15 mouse cellular contexts compared by ENCODE assay signal in the genomic region with DNA sequence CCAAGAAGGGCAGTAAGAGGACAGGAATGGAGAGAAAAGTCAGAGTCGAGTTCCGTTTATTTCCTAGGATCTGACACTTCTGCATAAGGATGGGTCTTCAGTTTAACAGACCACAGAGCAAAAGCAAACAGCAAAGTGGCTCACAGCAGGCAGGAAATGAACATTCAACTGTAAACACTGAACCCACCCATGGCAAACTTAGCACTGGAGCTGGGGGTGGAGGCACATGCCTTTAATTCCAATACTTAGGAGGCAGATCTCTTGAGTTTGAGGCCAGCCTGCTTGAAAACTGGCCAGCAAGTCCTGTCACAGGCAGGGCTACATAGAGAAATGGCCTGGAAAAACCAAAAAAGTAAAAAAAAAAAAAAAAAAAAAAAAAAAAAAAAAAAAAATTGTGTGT. TPM values are rescaled to one million over a fixed set of nuclear protein-coding genes. Genes with fewer than 3 reads are reported as not detected.
DNase-seq lines count a peak whose midpoint lies in the region; ATAC-seq and TF ChIP-seq lines count a peak whose summit lies in the region.
"Had no signal": no experiment of that assay in that cellular context is flagged by ENCODE, and none has a peak within 500 bp of the region (broad histone marks: within the 10 kb centered on the region; RNA-seq: fewer than 3 reads in every experiment).

No protein-coding gene starts in this region.

- DNase-seq in hindbrain, embryonic 14.5 days (ENCODE audit: low spot score) = no peak
- no peak for DNase-seq in liver, embryonic 13.5 days
- DNase-seq in lung, postnatal 0 days (ENCODE audit: low spot score) = peak; percentile 21
- no peak for DNase-seq in stomach, postnatal 0 days (ENCODE audit: low spot score)
- DNase-seq in gastrocnemius, postnatal 10 days = no peak
- DNase-seq in adrenal gland, adult 18-20 months (ENCODE audit: low spot score in 2 of 2) = no peak
- no peak for DNase-seq in frontal cortex, adult 2 months (ENCODE audit: extremely low spot score in 1 of 2, low spot score in 1 of 2)
- DNase-seq: cerebellum, adult 11-12 months; gastrocnemius, postnatal 36 days; kidney, adult 2 months had no signal

- no peaks in the 10 kb centered on the region for H3K9me3 ChIP-seq in hindbrain, embryonic 13.5 days
- no peaks in the 10 kb centered on the region for H3K9me3 ChIP-seq in hindbrain, embryonic 14.5 days (ENCODE audit: control insufficient read depth, low read length)
- no peaks in the 10 kb centered on the region for H3K9me3 ChIP-seq in liver, embryonic 13.5 days (replicated peaks)
- H3K9me3 ChIP-seq in lung, postnatal 0 days (ENCODE audit: low read length) = no peaks in the 10 kb centered on the region
- H3K9me3 ChIP-seq in stomach, postnatal 0 days (ENCODE audit: control insufficient read depth, low read length) = no peaks in the 10 kb centered on the region
- H3K9me3 ChIP-seq: G1E; limb, embryonic 12.5 days had no signal

- peaks cover 11% of the 10 kb centered on the region for H3K4me1 ChIP-seq in hindbrain, embryonic 13.5 days (replicated peaks)
- H3K4me1 ChIP-seq in hindbrain, embryonic 14.5 days (replicated peaks; ENCODE audit: control insufficient read depth, insufficient read depth, low read length) = peaks cover 11% of the 10 kb centered on the region
- H3K4me1 ChIP-seq in liver, embryonic 13.5 days (replicated peaks) = peaks cover 28% of the 10 kb centered on the region
- peaks cover 4% of the 10 kb centered on the region; the same call in 1 of the 2 replicates for H3K4me1 ChIP-seq in lung, postnatal 0 days (ENCODE audit: insufficient read depth, low read depth, low read length)
- peaks cover 3% of the 10 kb centered on the region; the same call in 1 of the 2 replicates for H3K4me1 ChIP-seq in stomach, postnatal 0 days (replicated peaks; ENCODE audit: control insufficient read depth, insufficient read depth)

- H3K4me2 ChIP-seq in hindbrain, embryonic 13.5 days = no peak overlapping the region
- H3K4me2 ChIP-seq in hindbrain, embryonic 14.5 days (replicated peaks) = no peak overlapping the region
- peak overlapping the region; percentile 29; the same call in 1 of the 2 replicates for H3K4me2 ChIP-seq in liver, embryonic 13.5 days
- H3K4me2 ChIP-seq in lung, postnatal 0 days (replicated peaks; ENCODE audit: low read depth, low read length) = 0 out of 2 replicates have a peak overlapping the region, but pooled peaks have one; percentile 8
- H3K4me2 ChIP-seq in stomach, postnatal 0 days (replicated peaks; ENCODE audit: low read depth) = no peak overlapping the region
- H3K4me2 ChIP-seq: limb, embryonic 12.5 days had no signal

- peak overlapping the region; percentile 35; the same call in 1 of the 2 replicates for H3K9ac ChIP-seq in hindbrain, embryonic 13.5 days
- H3K9ac ChIP-seq in hindbrain, embryonic 14.5 days = no peak overlapping the region
- 0 out of 2 replicates have a peak overlapping the region, but pooled peaks have one; percentile 16 for H3K9ac ChIP-seq in liver, embryonic 13.5 days
- no peak overlapping the region; the same call in 1 of the 2 replicates for H3K9ac ChIP-seq in lung, postnatal 0 days (replicated peaks; ENCODE audit: low read depth)
- H3K9ac ChIP-seq in stomach, postnatal 0 days (ENCODE audit: low read length) = no peak overlapping the region
- H3K9ac ChIP-seq: limb, embryonic 12.5 days had no signal

- WGBS in hindbrain, embryonic 13.5 days = 69% methylated on average over 2 of the region's 2 CpGs
- WGBS in hindbrain, embryonic 14.5 days = 75% methylated on average over 2 of the region's 2 CpGs
- 50% methylated on average over 2 of the region's 2 CpGs for WGBS in liver, embryonic 13.5 days (ENCODE audit: insufficient replicate concordance)
- WGBS in lung, postnatal 0 days = 27% methylated on average over 2 of the region's 2 CpGs
- 23% methylated on average over 2 of the region's 2 CpGs for WGBS in stomach, postnatal 0 days

- no peak overlapping the region for H3K27ac ChIP-seq in hindbrain, embryonic 13.5 days
- no peak overlapping the region for H3K27ac ChIP-seq in hindbrain, embryonic 14.5 days
- H3K27ac ChIP-seq in liver, embryonic 13.5 days = peak overlapping the region; percentile 81
- peak overlapping the region; percentile 43 for H3K27ac ChIP-seq in lung, postnatal 0 days (ENCODE audit: low read length)
- 0 out of 2 replicates have a peak overlapping the region, but pooled peaks have one; percentile 18 for H3K27ac ChIP-seq in stomach, postnatal 0 days (replicated peaks)
- H3K27ac ChIP-seq: limb, embryonic 12.5 days had no signal

- no peak for ATAC-seq in hindbrain, embryonic 13.5 days (ENCODE audit: low FRiP score)
- ATAC-seq in hindbrain, embryonic 14.5 days (ENCODE audit: low FRiP score) = no peak
- no peak for ATAC-seq in liver, embryonic 13.5 days (ENCODE audit: low read depth)
- no peak for ATAC-seq in lung, postnatal 0 days
- no peak for ATAC-seq in stomach, postnatal 0 days (ENCODE audit: low FRiP score, low TSS enrichment)
- ATAC-seq: activated CD4-positive, CD25-positive, alpha-beta regulatory T cell, adult 4 months had no signal

- no peak overlapping the region for H3K4me3 ChIP-seq in hindbrain, embryonic 13.5 days
- H3K4me3 ChIP-seq in hindbrain, embryonic 14.5 days (replicated peaks; ENCODE audit: low read length) = no peak overlapping the region
- H3K4me3 ChIP-seq in liver, embryonic 13.5 days (replicated peaks) = peak overlapping the region; percentile 14; the same call in 1 of the 2 replicates
- no peak overlapping the region for H3K4me3 ChIP-seq in lung, postnatal 0 days (ENCODE audit: low read depth, low read length)
- no peak overlapping the region for H3K4me3 ChIP-seq in stomach, postnatal 0 days (ENCODE audit: low read depth, low read length)
- H3K4me3 ChIP-seq: limb, embryonic 12.5 days had no signal

- H3K27me3 ChIP-seq in hindbrain, embryonic 13.5 days = no peaks in the 10 kb centered on the region
- no peaks in the 10 kb centered on the region for H3K27me3 ChIP-seq in hindbrain, embryonic 14.5 days (ENCODE audit: control insufficient read depth, insufficient read depth, low read length)
- H3K27me3 ChIP-seq in liver, embryonic 13.5 days = no peaks in the 10 kb centered on the region
- H3K27me3 ChIP-seq in lung, postnatal 0 days (replicated peaks; ENCODE audit: insufficient read depth, low read length) = no peaks in the 10 kb centered on the region
- no peaks in the 10 kb centered on the region for H3K27me3 ChIP-seq in stomach, postnatal 0 days (ENCODE audit: control insufficient read depth, insufficient read depth, low read length)
- H3K27me3 ChIP-seq: limb, embryonic 12.5 days had no signal

- TF ChIP-seq EP300 in lung, postnatal 0 days (IDR thresholded peaks at IDR 0.05) = no peak
- no peak for TF ChIP-seq EP300 in stomach, postnatal 0 days (optimal IDR thresholded peaks at IDR 0.05)

- no peak for TF ChIP-seq CTCF in lung, postnatal 0 days (IDR thresholded peaks at IDR 0.05)
- TF ChIP-seq CTCF in stomach, postnatal 0 days (IDR thresholded peaks at IDR 0.05; ENCODE audit: low read depth) = no peak

- H3K36me3 ChIP-seq in hindbrain, embryonic 13.5 days = no peaks in the 10 kb centered on the region
- no peaks in the 10 kb centered on the region for H3K36me3 ChIP-seq in hindbrain, embryonic 14.5 days (replicated peaks; ENCODE audit: control insufficient read depth, insufficient read depth)
- H3K36me3 ChIP-seq in liver, embryonic 13.5 days = no peaks in the 10 kb centered on the region
- no peaks in the 10 kb centered on the region for H3K36me3 ChIP-seq in lung, postnatal 0 days (ENCODE audit: insufficient read depth, low read length)
- H3K36me3 ChIP-seq in stomach, postnatal 0 days (ENCODE audit: control insufficient read depth, insufficient read depth, low read length) = no peaks in the 10 kb centered on the region
- H3K36me3 ChIP-seq: limb, embryonic 12.5 days had no signal

RNA-seq across cellular contexts. Expression of a gene that starts 3.4 kb away (rescaled TPM):
- 15.8 and 17.2 TPM in 2 replicates for polyA plus RNA-seq in hindbrain, embryonic 13.5 days (2015; fragmentation: Nextera tagmentation; extraction: Ambion mirVana)
- polyA plus RNA-seq in hindbrain, embryonic 14.5 days (2014; fragmentation: Nextera tagmentation; extraction: Ambion mirVana) = 14.8 and 16.9 TPM in 2 replicates
- 14.0 and 14.3 TPM in 2 replicates for polyA plus RNA-seq in liver, embryonic 13.5 days (2015; fragmentation: Nextera tagmentation; extraction: Ambion mirVana)
- polyA plus RNA-seq in lung, postnatal 0 days (2015; fragmentation: Nextera tagmentation; extraction: Ambion mirVana) = 17.0 and 18.2 TPM in 2 replicates
- polyA plus RNA-seq in stomach, postnatal 0 days (2015; fragmentation: Nextera tagmentation; extraction: Ambion mirVana) = 25.2 and 27.2 TPM in 2 replicates
- total RNA-seq in gastrocnemius, postnatal 10 days (2021) = 1 to 10 TPM; 8.2 to 8.9 TPM
- 10 to 100 TPM in 1 of 2 experiments, 1 to 10 TPM in 1; 8.6 to 13.2 TPM for total RNA-seq in adrenal gland, adult 18-20 months (2021)
- 8.8 and 9.3 TPM in 2 replicates for polyA plus RNA-seq in frontal cortex, adult 2 months (2012; rRNA removed)

RNA-seq across cellular contexts. Expression of a gene that starts 18.7 kb away (rescaled TPM):
- 4.4 and 8.5 TPM in 2 replicates for polyA plus RNA-seq in hindbrain, embryonic 13.5 days (2015; fragmentation: Nextera tagmentation; extraction: Ambion mirVana)
- polyA plus RNA-seq in hindbrain, embryonic 14.5 days (2014; fragmentation: Nextera tagmentation; extraction: Ambion mirVana) = 6.6 and 10.8 TPM in 2 replicates
- 2.5 TPM in 2 replicates for polyA plus RNA-seq in liver, embryonic 13.5 days (2015; fragmentation: Nextera tagmentation; extraction: Ambion mirVana)
- 13.7 and 13.8 TPM in 2 replicates for polyA plus RNA-seq in lung, postnatal 0 days (2015; fragmentation: Nextera tagmentation; extraction: Ambion mirVana)
- 0.45 and 0.54 TPM in 2 replicates for polyA plus RNA-seq in stomach, postnatal 0 days (2015; fragmentation: Nextera tagmentation; extraction: Ambion mirVana)
- not detected for total RNA-seq in gastrocnemius, postnatal 10 days (2021)
- total RNA-seq in adrenal gland, adult 18-20 months (2021) = under 1 TPM in 1 of 2 experiments, not detected in 1; 0.83 TPM
- polyA plus RNA-seq in frontal cortex, adult 2 months (2012; rRNA removed) = 0.98 and 1.7 TPM in 2 replicates
- total RNA-seq: gastrocnemius, postnatal 36 days had no signal
- polyA plus RNA-seq: G1E; heart, embryonic 14.5 days had no signal

RNA-seq across cellular contexts. Expression of a gene that starts 40.4 kb away (rescaled TPM):
- polyA plus RNA-seq in hindbrain, embryonic 13.5 days (2015; fragmentation: Nextera tagmentation; extraction: Ambion mirVana) = 75.2 and 78.6 TPM in 2 replicates
- 73.5 and 77.2 TPM in 2 replicates for polyA plus RNA-seq in hindbrain, embryonic 14.5 days (2014; fragmentation: Nextera tagmentation; extraction: Ambion mirVana)
- 673 and 808 TPM in 2 replicates for polyA plus RNA-seq in liver, embryonic 13.5 days (2015; fragmentation: Nextera tagmentation; extraction: Ambion mirVana)
- polyA plus RNA-seq in lung, postnatal 0 days (2015; fragmentation: Nextera tagmentation; extraction: Ambion mirVana) = 528 and 617 TPM in 2 replicates
- polyA plus RNA-seq in stomach, postnatal 0 days (2015; fragmentation: Nextera tagmentation; extraction: Ambion mirVana) = 618 and 662 TPM in 2 replicates
- total RNA-seq in gastrocnemius, postnatal 10 days (2021) = 100 to 1,000 TPM; 133 to 155 TPM
- 100 to 1,000 TPM; 218 to 286 TPM for total RNA-seq in adrenal gland, adult 18-20 months (2021)
- polyA plus RNA-seq in frontal cortex, adult 2 months (2012; rRNA removed) = 39.8 and 53.5 TPM in 2 replicates

Comparison
In these comparisons a context has a peak if more than half of its experiments do, and no peak if none do; other contexts are left out.
1. H3K9ac ChIP-seq: peak in hindbrain, embryonic 13.5 days (single experiment) and liver, embryonic 13.5 days (single experiment); none in hindbrain, embryonic 14.5 days (single experiment), lung, postnatal 0 days (single experiment) and stomach, postnatal 0 days (single experiment).
2. H3K27ac ChIP-seq: peak in liver, embryonic 13.5 days (single experiment), lung, postnatal 0 days (single experiment) and stomach, postnatal 0 days (single experiment); none in hindbrain, embryonic 13.5 days (single experiment) and hindbrain, embryonic 14.5 days (single experiment).
3. H3K4me2 ChIP-seq: peak in liver, embryonic 13.5 days (single experiment) and lung, postnatal 0 days (single experiment); none in hindbrain, embryonic 13.5 days (single experiment), hindbrain, embryonic 14.5 days (single experiment) and stomach, postnatal 0 days (single experiment).